Mouse (Mus musculus): Measurements from ENCODE around the gene Oas3.

Gene Oas3

GRCm38 (mm10) chr5:120752786-120753185, 24.7 kb downstream of the Oas3 start:
- no peak for DNase-seq (ENCODE audit: low spot score)

- DNase-seq (ENCODE audit: low spot score), result no peak
Measured at GRCm38 (mm10) chr5:120751206-120751605, 26.3 kb downstream of the Oas3 start.

- DNase-seq (ENCODE audit: low spot score), result no peak
Measured at GRCm38 (mm10) chr5:120749688-120750087, 27.8 kb downstream of the Oas3 start, which contains the start of gene Oas2. Gene Oas2, minus strand, starts transcription at chr5:120749853.

GRCm38 (mm10) chr5:120746451-120746850, 31.0 kb downstream of the Oas3 start:
- no peak for DNase-seq (ENCODE audit: low spot score)

- DNase-seq (ENCODE audit: low spot score), result no peak
Measured at GRCm38 (mm10) chr5:120742125-120742524, 35.3 kb downstream of the Oas3 start.

GRCm38 (mm10) chr5:120734380-120734990, 43.0 kb downstream of the Oas3 start:
- DNase-seq (ENCODE audit: low spot score), result no peak

GRCm38 (mm10) chr5:120733696-120734095, 43.8 kb downstream of the Oas3 start:
- DNase-seq (ENCODE audit: low spot score), result no peak

- DNase-seq (ENCODE audit: low spot score), result no peak
Measured at GRCm38 (mm10) chr5:120732740-120733139, 44.7 kb downstream of the Oas3 start.

GRCm38 (mm10) chr5:120729319-120729718, 48.1 kb downstream of the Oas3 start:
- no peak for DNase-seq (ENCODE audit: low spot score)

GRCm38 (mm10) chr5:120725811-120726455, 51.5 kb downstream of the Oas3 start:
- no peak for DNase-seq (ENCODE audit: low spot score)

GRCm38 (mm10) chr5:120721005-120721404, 56.5 kb downstream of the Oas3 start:
- no peak for DNase-seq (ENCODE audit: low spot score)

- DNase-seq (ENCODE audit: low spot score), result no peak
Measured at GRCm38 (mm10) chr5:120718600-120719378, 58.7 kb downstream of the Oas3 start.

- DNase-seq (ENCODE audit: low spot score), result no peak
Measured at GRCm38 (mm10) chr5:120717136-120717535, 60.3 kb downstream of the Oas3 start.

GRCm38 (mm10) chr5:120714314-120714713, 63.1 kb downstream of the Oas3 start:
- no peak for DNase-seq (ENCODE audit: low spot score)

GRCm38 (mm10) chr5:120712721-120713120, 64.7 kb downstream of the Oas3 start:
- no peak for DNase-seq (ENCODE audit: low spot score)

GRCm38 (mm10) chr5:120711827-120712226, 65.6 kb downstream of the Oas3 start, which contains the start of gene Dtx1:
Gene Dtx1, minus strand, starts transcription at chr5:120711927.
- DNase-seq (ENCODE audit: low spot score), result no peak

- no peak for DNase-seq (ENCODE audit: low spot score)
Measured at GRCm38 (mm10) chr5:120711416-120711815, 66.0 kb downstream of the Oas3 start.

GRCm38 (mm10) chr5:120710826-120711248, 66.6 kb downstream of the Oas3 start:
- no peak for DNase-seq (ENCODE audit: low spot score)

- no peak for DNase-seq (ENCODE audit: low spot score)
Measured at GRCm38 (mm10) chr5:120710161-120710825, 67.2 kb downstream of the Oas3 start.

- DNase-seq (ENCODE audit: low spot score), result no peak
Measured at GRCm38 (mm10) chr5:120706976-120707375, 70.5 kb downstream of the Oas3 start.

GRCm38 (mm10) chr5:120706541-120706940, 70.9 kb downstream of the Oas3 start:
- no peak for DNase-seq (ENCODE audit: low spot score)

- no peak for DNase-seq (ENCODE audit: low spot score)
Measured at GRCm38 (mm10) chr5:120704421-120704820, 73.0 kb downstream of the Oas3 start.
